Mouse (Mus musculus): Measurements from ENCODE around the gene Arv1. TPM values are rescaled to one million over a fixed set of nuclear protein-coding genes. Genes with fewer than 3 reads are reported as not detected.

The Arv1 gene
- polyA plus RNA-seq, 1 experiment from 2014 or later, result 27.9 TPM

DNA sequence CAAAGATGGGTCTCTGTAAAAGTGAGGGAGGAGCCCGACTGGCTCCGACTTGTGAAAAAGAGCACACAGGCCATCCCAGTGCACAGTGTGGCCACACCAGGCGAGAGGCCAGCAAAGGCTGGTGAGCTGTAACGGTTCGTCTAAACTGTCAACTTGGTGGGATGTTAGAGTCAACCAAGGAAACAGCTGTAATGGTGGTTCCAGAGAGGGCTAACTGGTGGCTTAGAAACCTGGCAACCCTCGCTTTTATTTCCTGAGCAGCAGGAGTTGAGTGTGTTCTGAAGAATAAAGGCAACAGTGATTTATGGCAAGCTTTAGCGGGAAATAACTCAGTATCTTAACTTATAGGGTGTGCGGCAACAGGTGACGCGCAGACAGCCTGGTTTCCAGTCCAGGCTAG lies 39.7 kb upstream of the Arv1 start:
- no peaks in the 10 kb centered on the region for H3K27me3 ChIP-seq (ENCODE audit: control insufficient read depth, insufficient read depth, low read length)
- H3K27ac ChIP-seq (ENCODE audit: low read length), result no peak overlapping the region
- peaks cover 29% of the 10 kb centered on the region for H3K36me3 ChIP-seq (ENCODE audit: control insufficient read depth, insufficient read depth, low read length)
- WGBS, result 87% methylated on average over 10 of the region's 10 CpGs
- no peak overlapping the region for H3K4me2 ChIP-seq (replicated peaks; ENCODE audit: low read depth, low read length)
- H3K4me3 ChIP-seq (ENCODE audit: low read depth, low read length), result no peak overlapping the region
- H3K9ac ChIP-seq (replicated peaks; ENCODE audit: low read depth, low read length), result no peak overlapping the region
- H3K9me3 ChIP-seq (ENCODE audit: control insufficient read depth, low read depth, low read length), result no peaks in the 10 kb centered on the region
- ATAC-seq (ENCODE audit: insufficient number of reproducible peaks, insufficient read depth, low FRiP score, low read depth), result no peak
- no peaks in the 10 kb centered on the region for H3K4me1 ChIP-seq (ENCODE audit: control insufficient read depth, insufficient read depth, low read length)

DNA sequence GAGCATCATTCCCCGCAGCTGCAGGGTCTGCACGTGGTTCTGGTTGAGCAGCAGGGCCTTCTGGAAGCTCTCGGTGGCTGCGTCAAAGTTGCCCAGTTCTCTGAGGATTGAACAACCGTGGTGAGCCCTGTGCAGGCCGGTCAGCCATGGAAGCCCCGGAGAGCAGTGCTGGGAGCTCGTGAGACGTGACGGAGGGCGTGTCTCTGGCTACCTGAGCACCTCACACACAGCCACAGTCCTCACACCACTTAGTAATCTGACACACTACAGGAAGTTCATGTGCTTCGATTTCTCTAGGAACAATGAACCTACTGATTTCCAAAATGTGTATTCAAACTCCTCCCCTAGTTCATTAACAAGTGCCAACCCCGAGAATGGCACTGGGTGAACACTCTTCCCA lies 33.0 kb upstream of the Arv1 start:
- H3K36me3 ChIP-seq (ENCODE audit: control insufficient read depth, insufficient read depth, low read length), result peaks cover 15% of the 10 kb centered on the region
- no peaks in the 10 kb centered on the region for H3K27me3 ChIP-seq (ENCODE audit: control insufficient read depth, insufficient read depth, low read length)
- no peak overlapping the region for H3K4me3 ChIP-seq (ENCODE audit: low read depth, low read length)
- no peaks in the 10 kb centered on the region for H3K9me3 ChIP-seq (ENCODE audit: control insufficient read depth, low read depth, low read length)
- no peak overlapping the region for H3K9ac ChIP-seq (replicated peaks; ENCODE audit: low read depth, low read length)
- no peaks in the 10 kb centered on the region for H3K4me1 ChIP-seq (ENCODE audit: control insufficient read depth, insufficient read depth, low read length)
- H3K27ac ChIP-seq (ENCODE audit: low read length), result no peak overlapping the region
- 88% methylated on average over 13 of the region's 13 CpGs for WGBS
- H3K4me2 ChIP-seq (replicated peaks; ENCODE audit: low read depth, low read length), result no peak overlapping the region
- no peak for ATAC-seq (ENCODE audit: insufficient number of reproducible peaks, insufficient read depth, low FRiP score, low read depth)

DNA sequence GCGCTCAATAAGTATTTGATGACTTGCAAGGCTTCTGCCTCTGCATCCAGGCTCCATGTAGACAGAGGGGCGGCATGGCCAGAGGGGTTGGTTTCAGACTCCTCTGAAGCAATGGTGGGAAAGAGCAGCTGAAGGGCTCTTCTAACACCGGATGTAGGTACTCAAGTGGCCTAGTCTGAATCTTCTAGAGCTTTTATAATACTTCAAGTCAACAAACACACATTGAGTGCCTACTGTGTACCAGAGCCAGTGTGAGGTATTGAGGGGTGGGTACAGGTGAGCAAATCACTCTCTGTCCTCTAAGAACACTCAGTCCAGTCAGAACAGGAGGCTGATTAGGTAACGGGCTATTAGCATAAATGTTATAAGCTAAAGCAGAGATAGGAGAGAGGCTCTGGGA lies 30.2 kb upstream of the Arv1 start:
- H3K27ac ChIP-seq (ENCODE audit: low read length), result no peak overlapping the region
- 94% methylated on average over 4 of the region's 4 CpGs for WGBS
- ATAC-seq (ENCODE audit: insufficient number of reproducible peaks, insufficient read depth, low FRiP score, low read depth), result no peak

DNA sequence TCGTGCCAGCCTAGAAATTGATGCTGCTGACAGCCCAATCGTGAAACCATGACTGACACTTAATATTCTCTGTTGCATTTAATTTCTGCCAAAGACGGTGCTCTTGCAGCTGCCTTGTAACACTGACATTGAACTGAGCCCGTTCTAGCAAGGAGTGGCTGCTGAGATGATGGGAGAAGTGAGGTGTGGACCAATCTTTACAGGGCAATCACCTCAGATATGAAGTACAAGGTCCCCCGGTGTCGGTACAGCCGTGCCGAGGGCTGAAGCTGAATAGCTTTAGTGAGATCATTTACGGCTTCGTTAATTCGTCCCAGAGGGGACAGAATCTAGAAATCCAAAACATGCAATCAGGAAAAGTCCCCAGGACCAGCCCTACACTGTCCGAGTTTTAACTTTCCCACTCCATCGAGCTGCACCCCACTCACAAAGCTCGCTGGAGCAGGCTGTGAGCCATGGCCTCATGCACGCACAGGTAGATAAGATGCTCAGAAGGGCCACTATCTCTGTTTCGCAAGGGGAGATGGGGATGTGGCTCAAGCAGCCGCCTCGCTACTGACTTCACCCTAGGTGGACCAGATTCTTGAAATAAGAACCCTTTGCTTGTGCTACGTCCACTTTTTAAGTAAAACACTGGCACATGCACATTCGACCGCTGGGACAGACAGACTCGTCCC lies 26.4 kb upstream of the Arv1 start:
- Histone ChIP-seq H3K36me3 (ENCODE audit: control insufficient read depth, insufficient read depth, low read length) (peaks cover 14% of the 10 kb centered on the region), H3K9me3 (ENCODE audit: control insufficient read depth, low read depth, low read length) (no peaks in the 10 kb centered on the region), H3K27ac (ENCODE audit: low read length) (no peak overlapping the region), H3K27me3 (ENCODE audit: control insufficient read depth, insufficient read depth, low read length) (no peaks in the 10 kb centered on the region), H3K9ac (replicated peaks; ENCODE audit: low read depth, low read length) (no peak overlapping the region), H3K4me3 (ENCODE audit: low read depth, low read length) (no peak overlapping the region), H3K4me1 (ENCODE audit: control insufficient read depth, insufficient read depth, low read length) (no peaks in the 10 kb centered on the region), H3K4me2 (replicated peaks; ENCODE audit: low read depth, low read length) (no peak overlapping the region)
- 92% methylated on average over 22 of the region's 22 CpGs for WGBS
- ATAC-seq (ENCODE audit: insufficient number of reproducible peaks, insufficient read depth, low FRiP score, low read depth), result no peak

More for the DNA sequence above, 30.2 kb upstream of the Arv1 start:
- no peak overlapping the region for H3K4me2 ChIP-seq (replicated peaks; ENCODE audit: low read depth, low read length)
- H3K36me3 ChIP-seq (ENCODE audit: control insufficient read depth, insufficient read depth, low read length), result peaks cover 9% of the 10 kb centered on the region
- no peaks in the 10 kb centered on the region for H3K27me3 ChIP-seq (ENCODE audit: control insufficient read depth, insufficient read depth, low read length)
- H3K4me1 ChIP-seq (ENCODE audit: control insufficient read depth, insufficient read depth, low read length), result no peaks in the 10 kb centered on the region
- H3K9ac ChIP-seq (replicated peaks; ENCODE audit: low read depth, low read length), result no peak overlapping the region
- no peak overlapping the region for H3K4me3 ChIP-seq (ENCODE audit: low read depth, low read length)
- H3K9me3 ChIP-seq (ENCODE audit: control insufficient read depth, low read depth, low read length), result no peaks in the 10 kb centered on the region

DNA sequence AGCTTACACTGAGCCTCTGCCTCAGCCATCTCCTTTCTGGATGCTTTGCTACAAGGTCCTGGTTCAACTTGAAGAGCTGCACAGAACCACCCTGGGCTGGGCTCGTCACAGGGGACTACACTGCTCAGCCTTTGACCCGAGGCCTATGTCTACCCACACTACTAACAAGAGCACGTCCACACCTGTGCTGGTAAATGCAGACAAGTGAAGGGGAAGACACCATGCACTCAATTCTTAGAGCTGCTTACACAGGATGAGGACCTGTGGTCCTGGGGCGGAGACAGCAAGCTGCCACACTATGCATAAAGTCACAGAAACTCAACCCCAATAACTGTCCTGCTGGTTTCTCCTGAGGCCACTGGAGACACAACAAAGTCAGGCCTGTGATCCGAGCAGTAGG lies 21.7 kb upstream of the Arv1 start:
- no peak overlapping the region for H3K4me3 ChIP-seq (ENCODE audit: low read depth, low read length)
- WGBS, result 89% methylated on average over 5 of the region's 5 CpGs
- no peaks in the 10 kb centered on the region for H3K4me1 ChIP-seq (ENCODE audit: control insufficient read depth, insufficient read depth, low read length)
- no peak overlapping the region for H3K4me2 ChIP-seq (replicated peaks; ENCODE audit: low read depth, low read length)
- H3K9me3 ChIP-seq (ENCODE audit: control insufficient read depth, low read depth, low read length), result no peaks in the 10 kb centered on the region
- no peak overlapping the region for H3K27ac ChIP-seq (ENCODE audit: low read length)
- no peak for ATAC-seq (ENCODE audit: insufficient number of reproducible peaks, insufficient read depth, low FRiP score, low read depth)
- H3K36me3 ChIP-seq (ENCODE audit: control insufficient read depth, insufficient read depth, low read length), result peaks cover 19% of the 10 kb centered on the region; the same call in 1 of the 2 replicates
- no peaks in the 10 kb centered on the region for H3K27me3 ChIP-seq (ENCODE audit: control insufficient read depth, insufficient read depth, low read length)
- no peak overlapping the region for H3K9ac ChIP-seq (replicated peaks; ENCODE audit: low read depth, low read length)

DNA sequence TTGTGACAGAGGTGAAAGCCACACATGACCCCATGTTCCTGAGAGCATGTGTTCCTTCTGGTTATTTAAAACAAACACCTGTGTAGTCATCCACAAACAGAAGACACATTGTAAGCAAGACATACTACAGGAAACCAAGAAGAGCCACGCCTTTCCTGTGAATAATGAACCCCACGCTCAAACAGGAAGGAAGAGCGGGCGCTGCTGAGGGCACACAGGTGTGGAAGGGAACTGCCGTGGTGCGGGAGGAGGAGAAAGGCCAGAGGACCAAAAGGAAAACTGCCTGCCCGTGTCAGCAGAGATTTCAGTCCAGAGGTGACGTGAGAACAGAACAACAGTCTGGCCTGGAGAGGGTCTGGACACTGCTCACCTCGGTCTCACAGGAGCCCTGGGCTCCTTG lies 20.9 kb upstream of the Arv1 start:
- Histone ChIP-seq H3K4me1 (ENCODE audit: control insufficient read depth, insufficient read depth, low read length) (no peaks in the 10 kb centered on the region), H3K9ac (replicated peaks; ENCODE audit: low read depth, low read length) (no peak overlapping the region), H3K36me3 (ENCODE audit: control insufficient read depth, insufficient read depth, low read length) (peaks cover 15% of the 10 kb centered on the region; the same call in 1 of the 2 replicates), H3K9me3 (ENCODE audit: control insufficient read depth, low read depth, low read length) (no peaks in the 10 kb centered on the region), H3K4me3 (ENCODE audit: low read depth, low read length) (no peak overlapping the region), H3K27ac (ENCODE audit: low read length) (no peak overlapping the region), H3K27me3 (ENCODE audit: control insufficient read depth, insufficient read depth, low read length) (no peaks in the 10 kb centered on the region), H3K4me2 (replicated peaks; ENCODE audit: low read depth, low read length) (no peak overlapping the region)
- ATAC-seq (ENCODE audit: insufficient number of reproducible peaks, insufficient read depth, low FRiP score, low read depth), result no peak
- WGBS, result 88% methylated on average over 9 of the region's 9 CpGs

DNA sequence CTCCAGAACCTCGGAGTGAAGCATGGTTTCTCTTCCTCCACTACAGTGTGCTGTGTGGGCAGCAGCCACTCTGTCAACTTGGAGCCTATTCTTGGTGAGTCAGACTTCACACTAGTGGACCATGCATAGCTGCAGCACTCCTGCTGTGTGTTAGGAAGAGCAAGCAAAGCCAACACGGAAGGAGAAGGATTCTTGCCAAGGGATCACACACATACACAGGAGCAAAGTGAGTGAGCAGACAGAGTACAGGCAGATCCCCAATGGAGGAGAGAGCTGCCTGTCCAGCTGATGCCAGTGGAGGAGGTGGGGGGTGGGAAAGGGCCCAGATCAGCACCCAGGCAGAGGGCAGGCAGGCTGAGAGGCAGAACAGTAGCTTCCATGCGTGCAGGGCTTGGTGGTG lies 19.8 kb upstream of the Arv1 start:
- Histone ChIP-seq H3K27ac (ENCODE audit: low read length) (no peak overlapping the region), H3K4me1 (ENCODE audit: control insufficient read depth, insufficient read depth, low read length) (no peaks in the 10 kb centered on the region), H3K36me3 (ENCODE audit: control insufficient read depth, insufficient read depth, low read length) (peaks cover 19% of the 10 kb centered on the region; the same call in 1 of the 2 replicates), H3K4me3 (ENCODE audit: low read depth, low read length) (no peak overlapping the region), H3K9me3 (ENCODE audit: control insufficient read depth, low read depth, low read length) (no peaks in the 10 kb centered on the region), H3K27me3 (ENCODE audit: control insufficient read depth, insufficient read depth, low read length) (no peaks in the 10 kb centered on the region), H3K4me2 (replicated peaks; ENCODE audit: low read depth, low read length) (no peak overlapping the region), H3K9ac (replicated peaks; ENCODE audit: low read depth, low read length) (no peak overlapping the region)
- WGBS, result 79% methylated on average over 3 of the region's 3 CpGs
- ATAC-seq (ENCODE audit: insufficient number of reproducible peaks, insufficient read depth, low FRiP score, low read depth), result 0 out of 2 replicates have a peak, but pooled peaks have one; percentile 10

DNA sequence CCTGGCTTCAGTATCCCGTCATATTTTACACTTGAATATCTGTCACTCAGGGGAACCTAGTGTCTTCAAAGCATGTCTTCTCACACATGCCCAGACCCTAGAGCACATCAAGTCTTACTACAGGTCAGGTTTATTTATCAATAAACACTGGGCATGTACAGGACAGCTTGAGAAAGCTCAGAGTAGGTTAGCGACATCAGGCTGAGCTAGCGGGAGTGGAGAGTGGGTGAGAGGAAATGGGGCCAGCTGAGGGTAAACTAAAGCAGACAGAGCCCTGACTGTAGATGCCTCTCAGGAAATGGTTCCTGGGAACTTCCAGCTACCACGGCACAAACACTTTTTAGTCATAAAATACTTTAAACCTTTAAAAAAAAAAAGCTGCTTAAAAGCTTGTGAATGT lies 18.4 kb upstream of the Arv1 start:
- no peaks in the 10 kb centered on the region for H3K27me3 ChIP-seq (ENCODE audit: control insufficient read depth, insufficient read depth, low read length)
- H3K9me3 ChIP-seq (ENCODE audit: control insufficient read depth, low read depth, low read length), result no peaks in the 10 kb centered on the region
- H3K9ac ChIP-seq (replicated peaks; ENCODE audit: low read depth, low read length), result no peak overlapping the region
- WGBS, result 68% methylated on average over 4 of the region's 4 CpGs
- no peak overlapping the region for H3K4me2 ChIP-seq (replicated peaks; ENCODE audit: low read depth, low read length)
- H3K4me1 ChIP-seq (ENCODE audit: control insufficient read depth, insufficient read depth, low read length), result no peaks in the 10 kb centered on the region
- no peak overlapping the region for H3K27ac ChIP-seq (ENCODE audit: low read length)
- ATAC-seq (ENCODE audit: insufficient number of reproducible peaks, insufficient read depth, low FRiP score, low read depth), result no peak
- H3K4me3 ChIP-seq (ENCODE audit: low read depth, low read length), result no peak overlapping the region
- peaks cover 19% of the 10 kb centered on the region; the same call in 1 of the 2 replicates for H3K36me3 ChIP-seq (ENCODE audit: control insufficient read depth, insufficient read depth, low read length)

DNA sequence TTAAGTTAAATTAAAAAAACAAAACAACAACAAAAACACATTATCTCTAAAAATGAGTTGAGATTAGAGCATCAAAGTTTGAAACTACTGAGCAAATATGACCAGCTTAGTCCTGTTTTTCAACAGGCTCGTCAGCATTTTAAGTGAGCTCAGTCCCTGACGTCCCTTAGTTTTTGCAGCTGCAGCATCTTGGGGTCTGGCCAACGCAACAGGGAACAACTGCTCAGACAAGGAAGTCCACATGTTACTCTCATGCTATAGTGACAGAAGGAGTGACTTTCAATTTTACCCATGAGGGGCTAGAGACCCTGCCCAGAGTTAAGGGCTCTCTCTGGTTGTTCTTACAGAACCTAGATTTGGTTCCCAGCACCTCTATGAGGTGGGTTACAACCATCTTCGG lies 17.6 kb upstream of the Arv1 start:
- no peak for ATAC-seq (ENCODE audit: insufficient number of reproducible peaks, insufficient read depth, low FRiP score, low read depth)
- Histone ChIP-seq H3K9me3 (ENCODE audit: control insufficient read depth, low read depth, low read length) (no peaks in the 10 kb centered on the region), H3K27me3 (ENCODE audit: control insufficient read depth, insufficient read depth, low read length) (no peaks in the 10 kb centered on the region), H3K36me3 (ENCODE audit: control insufficient read depth, insufficient read depth, low read length) (peaks cover 19% of the 10 kb centered on the region; the same call in 1 of the 2 replicates), H3K4me1 (ENCODE audit: control insufficient read depth, insufficient read depth, low read length) (no peaks in the 10 kb centered on the region), H3K4me2 (replicated peaks; ENCODE audit: low read depth, low read length) (no peak overlapping the region), H3K27ac (ENCODE audit: low read length) (no peak overlapping the region), H3K4me3 (ENCODE audit: low read depth, low read length) (no peak overlapping the region), H3K9ac (replicated peaks; ENCODE audit: low read depth, low read length) (no peak overlapping the region)
- WGBS, result 83% methylated on average over 4 of the region's 4 CpGs

All from stomach, embryonic 14.5 days (tissue).